Mouse (Mus musculus) forebrain, embryonic 10.5 days (tissue): ENCODE measurements around the gene Fam192a. TPM values are rescaled to one million over a fixed set of nuclear protein-coding genes. Genes with fewer than 3 reads are reported as not detected.

Experiments used
- DNase-seq: peaks from one replicate; pipeline ENCODE4 v3.0.0-alpha.2; 2017; ENCODE audit warnings: low spot score; ENCODE audit errors: extremely low spot score
- H3K27ac ChIP-seq: fragments of 300-500 bp; sonication (generic); 2 replicates; pipeline ENCODE4 v1.5.1; 2016; ENCODE audit warnings: mild to moderate bottlenecking
- H3K27me3 ChIP-seq: fragments of 300-500 bp; sonication (generic); 2 replicates; pipeline ENCODE4 v1.6.1; 2016; ENCODE audit warnings: mild to moderate bottlenecking; ENCODE audit not compliant: poor library complexity, severe bottlenecking
- H3K36me3 ChIP-seq: fragments of 300-500 bp; sonication (generic); replicated peaks from 2 replicates; pipeline ENCODE4 v1.6.1; 2016; ENCODE audit warnings: mild to moderate bottlenecking, moderate library complexity
- H3K4me1 ChIP-seq: fragments of 300-500 bp; sonication (generic); 2 replicates; pipeline ENCODE4 v1.6.1; 2016
- H3K4me3 ChIP-seq: fragments of 300-500 bp; sonication (generic); 2 replicates; pipeline ENCODE4 v1.5.1; 2016; ENCODE audit warnings: mild to moderate bottlenecking, moderate library complexity
- H3K9me3 ChIP-seq: fragments of 300-500 bp; sonication (generic); 2 replicates; pipeline ENCODE4 v1.6.1; 2016; ENCODE audit warnings: mild to moderate bottlenecking, moderate library complexity
- WGBS: fragments of 180-500 bp; shearing (Covaris S2); methylation state at CpG from one replicate; pipeline ENCODE4 v1.1.7; 2016; 5-methylcytosine and 5-hydroxymethylcytosine counted together
- polyA plus RNA-seq: library from polyadenylated mRNA; unstranded; fragments of >200 nt; fragmentation: Nextera tagmentation; extraction: Ambion mirVana; gene quantifications from 2 replicates; pipeline ENCODE4 v1.2.1, GENCODE M21; 2016

Gene Fam192a
- polyA plus RNA-seq, 1 experiment from 2014 or later, result 90.1 TPM

GRCm38 (mm10) chr8:94567159-94567849 is 34.5 kb downstream of the Fam192a start:
- 52% methylated on average over 8 of the region's 8 CpGs for WGBS
- no peaks in the 10 kb centered on the region for H3K9me3 ChIP-seq
- peaks cover 12% of the 10 kb centered on the region for H3K36me3 ChIP-seq
- peak overlapping the region; percentile 12; the same call in 1 of the 2 replicates for H3K4me3 ChIP-seq
- no peaks in the 10 kb centered on the region for H3K27me3 ChIP-seq
- peaks cover 44% of the 10 kb centered on the region for H3K4me1 ChIP-seq
- peak; percentile 47 for DNase-seq
- peak overlapping the region; percentile 81 for H3K27ac ChIP-seq

- H3K27me3 ChIP-seq, result no peaks in the 10 kb centered on the region
- H3K4me3 ChIP-seq, result peak overlapping the region; percentile 12; the same call in 1 of the 2 replicates
- H3K27ac ChIP-seq, result peak overlapping the region; percentile 81
- peak; percentile 21 for DNase-seq
- peaks cover 51% of the 10 kb centered on the region for H3K4me1 ChIP-seq
- peaks cover 12% of the 10 kb centered on the region for H3K36me3 ChIP-seq
- no peaks in the 10 kb centered on the region for H3K9me3 ChIP-seq
- WGBS, result 61% methylated on average over 15 of the region's 15 CpGs
Observed at GRCm38 (mm10) chr8:94566446-94567158, 35.2 kb downstream of the Fam192a start.

GRCm38 (mm10) chr8:94566033-94566432 is 35.8 kb downstream of the Fam192a start:
- DNase-seq, result no peak
- no peaks in the 10 kb centered on the region for H3K27me3 ChIP-seq
- 80% methylated on average over 6 of the region's 6 CpGs for WGBS
- peaks cover 56% of the 10 kb centered on the region for H3K4me1 ChIP-seq
- H3K4me3 ChIP-seq, result no peak overlapping the region
- no peaks in the 10 kb centered on the region for H3K9me3 ChIP-seq
- peaks cover 10% of the 10 kb centered on the region for H3K36me3 ChIP-seq
- H3K27ac ChIP-seq, result peak overlapping the region; percentile 81

GRCm38 (mm10) chr8:94564421-94564820 is 37.4 kb downstream of the Fam192a start:
- H3K4me1 ChIP-seq, result peaks cover 49% of the 10 kb centered on the region

GRCm38 (mm10) chr8:94561256-94561655 is 40.5 kb downstream of the Fam192a start:
- Histone ChIP-seq H3K27ac (peak overlapping the region; percentile 60), H3K27me3 (no peaks in the 10 kb centered on the region), H3K9me3 (no peaks in the 10 kb centered on the region), H3K4me1 (peaks cover 38% of the 10 kb centered on the region), H3K36me3 (peaks cover 5% of the 10 kb centered on the region; the same call in 1 of the 2 replicates), H3K4me3 (no peak overlapping the region)
- DNase-seq, result no peak
- 69% methylated on average over 5 of the region's 5 CpGs for WGBS

More at GRCm38 (mm10) chr8:94564421-94564820, 37.4 kb downstream of the Fam192a start:
- H3K9me3 ChIP-seq, result no peaks in the 10 kb centered on the region
- no peak overlapping the region for H3K4me3 ChIP-seq
- H3K36me3 ChIP-seq, result peaks cover 8% of the 10 kb centered on the region
- no peak for DNase-seq
- H3K27ac ChIP-seq, result no peak overlapping the region
- no peaks in the 10 kb centered on the region for H3K27me3 ChIP-seq

- Histone ChIP-seq H3K9me3 (no peaks in the 10 kb centered on the region), H3K36me3 (0 out of 2 replicates have a peak, but pooled peaks cover 2% of the 10 kb centered on the region), H3K4me1 (peaks cover 39% of the 10 kb centered on the region), H3K27me3 (no peaks in the 10 kb centered on the region), H3K4me3 (no peak overlapping the region), H3K27ac (peak overlapping the region; percentile 37; the same call in 1 of the 2 replicates)
- 85% methylated on average over 3 of the region's 3 CpGs for WGBS
- DNase-seq, result no peak
Observed at GRCm38 (mm10) chr8:94557281-94557680, 44.5 kb downstream of the Fam192a start.

- Histone ChIP-seq H3K27ac (peak overlapping the region; percentile 90), H3K27me3 (no peaks in the 10 kb centered on the region), H3K36me3 (0 out of 2 replicates have a peak, but pooled peaks cover 2% of the 10 kb centered on the region), H3K4me1 (peaks cover 57% of the 10 kb centered on the region), H3K9me3 (no peaks in the 10 kb centered on the region), H3K4me3 (no peak overlapping the region)
- no peak for DNase-seq
- WGBS, result 85% methylated on average over 2 of the region's 2 CpGs
Observed at GRCm38 (mm10) chr8:94552696-94553095, 49.1 kb downstream of the Fam192a start.

GRCm38 (mm10) chr8:94551471-94552422 is 50.0 kb downstream of the Fam192a start:
- 34% methylated on average over 17 of the region's 17 CpGs for WGBS
- peak; percentile 79 for DNase-seq

GRCm38 (mm10) chr8:94549998-94550397 is 51.8 kb downstream of the Fam192a start:
- H3K9me3 ChIP-seq, result no peaks in the 10 kb centered on the region
- 91% methylated on average over 5 of the region's 5 CpGs for WGBS
- no peaks in the 10 kb centered on the region for H3K27me3 ChIP-seq
- 0 out of 2 replicates have a peak, but pooled peaks cover 2% of the 10 kb centered on the region for H3K36me3 ChIP-seq
- peaks cover 54% of the 10 kb centered on the region for H3K4me1 ChIP-seq
- DNase-seq, result no peak
- no peak overlapping the region for H3K4me3 ChIP-seq
- peak overlapping the region; percentile 90 for H3K27ac ChIP-seq

More at GRCm38 (mm10) chr8:94551471-94552422, 50.0 kb downstream of the Fam192a start:
- H3K27me3 ChIP-seq, result no peaks in the 10 kb centered on the region
- H3K27ac ChIP-seq, result peak overlapping the region; percentile 90
- H3K4me3 ChIP-seq, result peak overlapping the region; percentile 13
- 0 out of 2 replicates have a peak, but pooled peaks cover 2% of the 10 kb centered on the region for H3K36me3 ChIP-seq
- H3K9me3 ChIP-seq, result no peaks in the 10 kb centered on the region
- H3K4me1 ChIP-seq, result peaks cover 49% of the 10 kb centered on the region

GRCm38 (mm10) chr8:94549482-94549881 is 52.3 kb downstream of the Fam192a start:
- no peak for DNase-seq
- H3K27ac ChIP-seq, result peak overlapping the region; percentile 90
- 55% methylated on average over 5 of the region's 5 CpGs for WGBS
- H3K9me3 ChIP-seq, result no peaks in the 10 kb centered on the region
- no peaks in the 10 kb centered on the region for H3K36me3 ChIP-seq
- no peaks in the 10 kb centered on the region for H3K27me3 ChIP-seq
- no peak overlapping the region for H3K4me3 ChIP-seq
- H3K4me1 ChIP-seq, result peaks cover 54% of the 10 kb centered on the region

GRCm38 (mm10) chr8:94549041-94549440 is 52.8 kb downstream of the Fam192a start:
- no peaks in the 10 kb centered on the region for H3K9me3 ChIP-seq
- peak overlapping the region; percentile 41; the same call in 1 of the 2 replicates for H3K27ac ChIP-seq
- H3K36me3 ChIP-seq, result no peaks in the 10 kb centered on the region
- H3K4me3 ChIP-seq, result no peak overlapping the region
- no peak for DNase-seq
- H3K27me3 ChIP-seq, result no peaks in the 10 kb centered on the region
- H3K4me1 ChIP-seq, result peaks cover 54% of the 10 kb centered on the region
- 61% methylated on average over 5 of the region's 5 CpGs for WGBS

- WGBS, result 64% methylated on average over 8 of the region's 8 CpGs
- Histone ChIP-seq H3K4me3 (no peak overlapping the region), H3K27ac (0 out of 2 replicates have a peak overlapping the region, but pooled peaks have one; percentile 30), H3K9me3 (no peaks in the 10 kb centered on the region), H3K4me1 (peaks cover 10% of the 10 kb centered on the region), H3K36me3 (no peaks in the 10 kb centered on the region), H3K27me3 (no peaks in the 10 kb centered on the region)
- DNase-seq, result no peak
Observed at GRCm38 (mm10) chr8:94543981-94544380, 57.8 kb downstream of the Fam192a start.
